Mouse (Mus musculus) brain, adult 2 months (tissue): ENCODE data around the gene Tomm20l.

ENCODE experiments used
- DNase-seq: peaks from one replicate; pipeline ENCODE4 v3.0.0; 2011; ENCODE audit warnings: low read depth, low spot score

The Tomm20l gene

GRCm38 (mm10) chr12:71150167-71150566 is 38.9 kb downstream of the Tomm20l start:
- DNase-seq = no peak

DNA sequence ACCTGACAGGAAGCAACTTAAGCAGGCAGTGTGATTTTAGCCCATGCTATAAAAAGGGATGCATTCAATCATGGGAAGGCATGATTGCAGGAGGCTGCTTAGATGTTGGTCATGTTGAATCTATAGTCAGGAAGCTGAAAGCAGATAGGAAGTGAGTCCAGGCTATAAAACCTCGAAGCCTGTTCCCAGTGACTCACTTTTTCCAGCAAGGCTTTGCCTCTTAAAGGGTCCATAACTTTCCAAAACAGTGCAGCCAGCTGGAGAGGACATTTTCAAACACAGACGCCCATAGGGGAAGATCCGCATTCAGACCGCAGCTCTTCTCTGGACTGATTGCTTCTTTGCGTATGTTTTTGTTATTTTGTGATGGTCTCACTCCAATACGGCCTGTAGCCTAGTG is 43.8 kb downstream of the Tomm20l start:
- DNase-seq = no peak

GRCm38 (mm10) chr12:71157974-71158373 is 46.7 kb downstream of the Tomm20l start:
- peak; percentile 13 for DNase-seq

GRCm38 (mm10) chr12:71164410-71164809 is 53.2 kb downstream of the Tomm20l start:
- no peak for DNase-seq

DNA sequence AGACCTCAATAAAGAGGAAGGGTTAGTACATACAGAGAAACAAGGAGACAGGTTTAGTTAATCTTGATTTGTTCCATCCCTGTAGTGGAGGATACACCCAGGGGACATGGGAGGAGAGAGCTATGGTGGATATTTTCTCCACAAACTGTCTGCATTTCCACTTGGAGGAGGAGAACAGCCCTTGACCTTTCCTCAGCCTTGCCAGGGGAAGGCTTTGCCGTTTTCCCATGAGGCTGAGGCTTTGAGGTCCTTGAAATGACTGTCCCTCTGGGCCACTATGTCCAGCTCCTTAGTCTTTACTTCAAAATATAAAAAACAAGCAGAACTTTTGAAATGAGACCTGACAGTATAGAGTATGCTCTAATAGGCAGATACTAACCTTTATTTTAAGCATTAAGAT is 58.7 kb downstream of the Tomm20l start:
- DNase-seq = no peak
